Comparison of ENCODE assay signal across 8 mouse cellular contexts in the genomic region with DNA sequence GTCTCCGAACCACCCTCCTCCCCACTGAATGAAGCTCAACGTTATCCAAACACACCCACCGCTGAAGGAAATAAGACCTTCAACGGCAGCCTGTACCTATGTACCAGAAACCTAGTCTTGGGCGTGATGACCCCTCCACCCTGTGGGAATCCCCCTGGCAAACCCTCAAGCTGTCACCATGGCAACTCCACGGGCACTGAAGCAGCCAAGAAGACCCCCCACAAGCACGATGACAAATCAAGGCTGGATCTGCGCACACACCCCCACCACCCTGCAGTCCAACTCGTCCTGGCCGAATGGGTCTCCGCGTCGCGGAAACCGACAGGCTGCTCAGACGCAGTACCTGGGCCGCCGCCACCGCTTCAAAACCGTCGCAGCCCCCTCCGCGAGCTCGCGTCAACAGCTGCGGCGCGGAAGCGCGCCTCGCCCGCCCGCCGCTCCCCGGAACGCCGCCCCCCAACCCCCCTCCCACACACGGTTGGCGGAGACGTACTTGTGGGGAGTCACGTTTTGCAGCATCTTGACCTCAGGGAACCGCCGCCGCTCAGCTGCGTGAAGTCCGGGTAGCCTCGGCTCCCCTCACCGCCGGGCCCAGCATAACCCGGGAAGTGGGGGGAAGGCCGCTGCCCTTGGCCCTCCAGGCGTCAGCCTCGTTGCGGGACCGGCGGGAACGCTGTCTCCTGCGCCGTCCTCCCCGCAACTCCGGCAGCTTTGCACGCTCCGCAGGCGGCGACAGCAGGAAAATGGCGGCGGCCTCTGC. TPM values are rescaled to one million over a fixed set of nuclear protein-coding genes. Genes with fewer than 3 reads are reported as not detected.
A peak's percentile ranks its signal among the peaks of the same experiment; 100 is the strongest.
DNase-seq lines count a peak whose midpoint lies in the region; ATAC-seq lines count a peak whose summit lies in the region.

No protein-coding gene starts in this region.

- H3K4me3 ChIP-seq in heart, embryonic 12.5 days = peak overlapping the region; percentile 98
- H3K4me3 ChIP-seq in midbrain, embryonic 11.5 days (ENCODE audit: low read depth, low read length) = peak overlapping the region; percentile 99
- peak overlapping the region; percentile 96 for H3K4me3 ChIP-seq in stomach, embryonic 16.5 days (replicated peaks; ENCODE audit: low read length)

- H3K36me3 ChIP-seq in heart, embryonic 12.5 days = peaks cover 55% of the 10 kb centered on the region
- H3K36me3 ChIP-seq in midbrain, embryonic 11.5 days (ENCODE audit: control insufficient read depth, insufficient read depth, low read length) = peaks cover 38% of the 10 kb centered on the region
- peaks cover 35% of the 10 kb centered on the region for H3K36me3 ChIP-seq in stomach, embryonic 16.5 days (ENCODE audit: control insufficient read depth, insufficient read depth, low read length)

- no peaks in the 10 kb centered on the region for H3K9me3 ChIP-seq in heart, embryonic 12.5 days (replicated peaks)
- no peaks in the 10 kb centered on the region for H3K9me3 ChIP-seq in midbrain, embryonic 11.5 days (ENCODE audit: control insufficient read depth, low read length)
- no peaks in the 10 kb centered on the region for H3K9me3 ChIP-seq in stomach, embryonic 16.5 days (replicated peaks; ENCODE audit: control insufficient read depth, low read length)

- H3K27ac ChIP-seq in heart, embryonic 12.5 days (ENCODE audit: poor library complexity, severe bottlenecking) = peak overlapping the region; percentile 100
- peak overlapping the region; percentile 100; the same call in 1 of the 2 replicates for H3K27ac ChIP-seq in midbrain, embryonic 11.5 days (ENCODE audit: low read depth, low read length)
- peak overlapping the region; percentile 78 for H3K27ac ChIP-seq in stomach, embryonic 16.5 days (ENCODE audit: low read length)

- peak overlapping the region; percentile 95 for H3K9ac ChIP-seq in heart, embryonic 12.5 days
- peak overlapping the region; percentile 93 for H3K9ac ChIP-seq in midbrain, embryonic 11.5 days (ENCODE audit: low read length)
- H3K9ac ChIP-seq in stomach, embryonic 16.5 days (ENCODE audit: low read length) = peak overlapping the region; percentile 87

- peak overlapping the region; percentile 95 for H3K4me2 ChIP-seq in heart, embryonic 12.5 days
- H3K4me2 ChIP-seq in midbrain, embryonic 11.5 days = peak overlapping the region; percentile 97
- peak overlapping the region; percentile 97 for H3K4me2 ChIP-seq in stomach, embryonic 16.5 days (ENCODE audit: low read depth, low read length)

- peak; percentile 69 for DNase-seq in CD4-positive helper T cell, adult 2 months (ENCODE audit: low read depth, low spot score)
- peak; percentile 15 for DNase-seq in MEL-GATA-1-ER (ENCODE audit: extremely low read depth, low read depth)
- DNase-seq in embryo, embryonic 10 days (ENCODE audit: low spot score) = peak; percentile 51
- DNase-seq in kidney, postnatal 14 days = peak; percentile 48
- DNase-seq in midbrain, embryonic 11.5 days (ENCODE audit: low spot score, missing footprints) = peak; percentile 95
- DNase-seq in layer of hippocampus, adult 18-20 months (ENCODE audit: low spot score in 2 of 2) = no peak

- under 1% methylated on average over 67 of the region's 67 CpGs for WGBS in heart, embryonic 12.5 days
- WGBS in midbrain, embryonic 11.5 days = 2% methylated on average over 64 of the region's 67 CpGs
- under 1% methylated on average over 67 of the region's 67 CpGs for WGBS in stomach, embryonic 16.5 days

- ATAC-seq in heart, embryonic 12.5 days (ENCODE audit: insufficient number of reproducible peaks, low FRiP score) = no peak
- ATAC-seq in midbrain, embryonic 11.5 days (ENCODE audit: low FRiP score) = no peak
- ATAC-seq in stomach, embryonic 16.5 days (ENCODE audit: insufficient read depth, low FRiP score) = no peak

- no peaks in the 10 kb centered on the region for H3K27me3 ChIP-seq in heart, embryonic 12.5 days (replicated peaks)
- H3K27me3 ChIP-seq in midbrain, embryonic 11.5 days (ENCODE audit: control insufficient read depth, insufficient read depth, low read length) = no peaks in the 10 kb centered on the region
- no peaks in the 10 kb centered on the region for H3K27me3 ChIP-seq in stomach, embryonic 16.5 days (ENCODE audit: control insufficient read depth, insufficient read depth, low read length)

- peaks cover 23% of the 10 kb centered on the region for H3K4me1 ChIP-seq in heart, embryonic 12.5 days (replicated peaks)
- peaks cover 16% of the 10 kb centered on the region for H3K4me1 ChIP-seq in midbrain, embryonic 11.5 days (ENCODE audit: control insufficient read depth, insufficient read depth, low read length)
- H3K4me1 ChIP-seq in stomach, embryonic 16.5 days (ENCODE audit: control insufficient read depth, insufficient read depth, low read length) = peaks cover 17% of the 10 kb centered on the region

RNA-seq across cellular contexts. Expression of a gene that starts 1.0 kb away (rescaled TPM):
- polyA plus RNA-seq in heart, embryonic 12.5 days (2016; fragmentation: Nextera tagmentation; extraction: Ambion mirVana) = 3.9 and 7.8 TPM in 2 replicates
- 8.0 and 9.5 TPM in 2 replicates for polyA plus RNA-seq in midbrain, embryonic 11.5 days (2014; fragmentation: Nextera tagmentation; extraction: Ambion mirVana)
- 10.8 and 11.6 TPM in 2 replicates for polyA plus RNA-seq in stomach, embryonic 16.5 days (2015; fragmentation: Nextera tagmentation; extraction: Ambion mirVana)
- 10 to 100 TPM; 27.4 to 32.5 TPM for total RNA-seq in layer of hippocampus, adult 18-20 months (2021)

RNA-seq across cellular contexts. Expression of a gene that starts 4.1 kb away (rescaled TPM):
- polyA plus RNA-seq in heart, embryonic 12.5 days (2016; fragmentation: Nextera tagmentation; extraction: Ambion mirVana) = 89.4 and 90.6 TPM in 2 replicates
- polyA plus RNA-seq in midbrain, embryonic 11.5 days (2014; fragmentation: Nextera tagmentation; extraction: Ambion mirVana) = 98.7 and 99.2 TPM in 2 replicates
- 71.9 and 74.7 TPM in 2 replicates for polyA plus RNA-seq in stomach, embryonic 16.5 days (2015; fragmentation: Nextera tagmentation; extraction: Ambion mirVana)
- 100 to 1,000 TPM; 184 to 185 TPM for total RNA-seq in layer of hippocampus, adult 18-20 months (2021)

RNA-seq across cellular contexts. Expression of a gene that starts 24.8 kb away (rescaled TPM):
- polyA plus RNA-seq in heart, embryonic 12.5 days (2016; fragmentation: Nextera tagmentation; extraction: Ambion mirVana) = 0.21 TPM in 1 of 2 replicates, not detected in the other
- not detected in 2 replicates for polyA plus RNA-seq in midbrain, embryonic 11.5 days (2014; fragmentation: Nextera tagmentation; extraction: Ambion mirVana)
- 0.70 and 0.82 TPM in 2 replicates for polyA plus RNA-seq in stomach, embryonic 16.5 days (2015; fragmentation: Nextera tagmentation; extraction: Ambion mirVana)
- total RNA-seq in layer of hippocampus, adult 18-20 months (2021) = 1 to 10 TPM; 1.3 to 1.6 TPM

RNA-seq across cellular contexts. Expression of a gene that starts 26.2 kb away (rescaled TPM):
- polyA plus RNA-seq in heart, embryonic 12.5 days (2016; fragmentation: Nextera tagmentation; extraction: Ambion mirVana) = 0.26 and 0.37 TPM in 2 replicates
- 0.19 and 0.33 TPM in 2 replicates for polyA plus RNA-seq in midbrain, embryonic 11.5 days (2014; fragmentation: Nextera tagmentation; extraction: Ambion mirVana)
- polyA plus RNA-seq in stomach, embryonic 16.5 days (2015; fragmentation: Nextera tagmentation; extraction: Ambion mirVana) = 0.61 and 0.64 TPM in 2 replicates
- not detected for total RNA-seq in layer of hippocampus, adult 18-20 months (2021)

RNA-seq across cellular contexts. Expression of a gene that starts 34.6 kb away (rescaled TPM):
- polyA plus RNA-seq in heart, embryonic 12.5 days (2016; fragmentation: Nextera tagmentation; extraction: Ambion mirVana) = 0.33 and 0.41 TPM in 2 replicates
- polyA plus RNA-seq in midbrain, embryonic 11.5 days (2014; fragmentation: Nextera tagmentation; extraction: Ambion mirVana) = 0.25 and 0.38 TPM in 2 replicates
- 2.0 and 2.9 TPM in 2 replicates for polyA plus RNA-seq in stomach, embryonic 16.5 days (2015; fragmentation: Nextera tagmentation; extraction: Ambion mirVana)
- 1 to 10 TPM; 3.2 to 3.8 TPM for total RNA-seq in layer of hippocampus, adult 18-20 months (2021)

Comparison
In these comparisons a context has a peak if more than half of its experiments do, and no peak if none do; other contexts are left out.
1. DNase-seq: peak in CD4-positive helper T cell, adult 2 months (single experiment), MEL-GATA-1-ER (single experiment), embryo, embryonic 10 days (single experiment), kidney, postnatal 14 days (single experiment) and midbrain, embryonic 11.5 days (single experiment); none in layer of hippocampus, adult 18-20 months (0 of 2).
2. Peak in every context shown above with its lines, with median percentiles within 50 percentile points of each other: H3K27ac ChIP-seq, H3K4me2 ChIP-seq, H3K4me3 ChIP-seq and H3K9ac ChIP-seq.